Mouse (Mus musculus) liver, adult 2 months (tissue): ENCODE measurements around the gene Adgrf1.

Experiments used
- CTCF ChIP-seq: fragments of 200-500 bp; IDR thresholded peaks from 2 replicates; pipeline ENCODE4 v1.5.1; 2011; ENCODE audit warnings: low read depth, low read length, control low read depth
- POLR2A ChIP-seq: fragments of 200-500 bp; IDR thresholded peaks from 2 replicates; pipeline ENCODE4 v1.6.1; 2011; ENCODE audit warnings: low read length, control low read depth; ENCODE audit not compliant: insufficient read depth; ENCODE audit errors: extremely low read depth

GRCm38 (mm10) chr17:43229621-43230513 lies 40.3 kb upstream of the Adgrf1 start:
- TF ChIP-seq POLR2A (no peak), CTCF (peak; percentile 54)
